Mouse (Mus musculus): ENCODE results near the gene Srr.

Srr gene

GRCm38 (mm10) chr11:74863471-74863870 lies 62.3 kb downstream of the Srr start:
- DNase-seq (ENCODE audit: low read depth, low spot score) = no peak

DNA sequence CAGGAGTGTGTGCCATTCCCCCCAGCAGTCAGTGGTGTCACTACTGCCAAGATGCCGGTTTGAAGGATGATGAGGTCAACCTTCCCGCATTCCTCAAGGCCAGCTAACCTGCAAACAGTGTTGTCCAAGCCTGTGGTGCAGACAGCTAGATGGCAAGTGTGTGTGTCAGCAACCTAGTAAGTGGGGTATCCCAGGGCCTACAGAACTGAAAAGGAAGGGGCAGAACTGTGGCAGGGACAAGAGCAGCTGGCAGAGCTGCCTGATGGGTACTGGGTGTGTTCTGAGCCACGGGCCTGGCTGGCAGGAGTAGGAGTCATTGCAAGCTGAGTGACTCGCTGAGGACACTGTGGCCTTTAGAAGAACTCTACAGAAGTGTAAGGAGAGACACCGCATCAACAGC lies 63.6 kb downstream of the Srr start:
- no peak for DNase-seq (ENCODE audit: low read depth, low spot score)

GRCm38 (mm10) chr11:74857756-74858155 lies 68.0 kb downstream of the Srr start:
- DNase-seq (ENCODE audit: low read depth, low spot score) = no peak
